Mouse (Mus musculus) 3T3-L1 (cell line): ENCODE measurements around the gene Map3k4.
"Not testable (repeated sequence)": the region's sequence is repeated elsewhere in the genome, so short reads cannot be mapped to it uniquely, and the experiment has no call there.

Experiments
- DNase-seq: peaks from one replicate; pipeline ENCODE4 v3.0.0-alpha.2; 2015; ENCODE audit warnings: low read depth, low spot score

Map3k4 gene

GRCm38 (mm10) chr17:12307251-12308135, 11.1 kb downstream of the Map3k4 start:
- no peak for DNase-seq

GRCm38 (mm10) chr17:12304658-12305057, 13.9 kb downstream of the Map3k4 start:
- no peak for DNase-seq

- DNase-seq: peak; percentile 50
These were observed 17.5 kb downstream of the Map3k4 start for GRCm38 (mm10) chr17:12300896-12301706.

GRCm38 (mm10) chr17:12300127-12300675, 18.4 kb downstream of the Map3k4 start:
- no peak for DNase-seq

- no peak for DNase-seq
These were observed 19.2 kb downstream of the Map3k4 start for GRCm38 (mm10) chr17:12299371-12299770.

GRCm38 (mm10) chr17:12297978-12298377, 20.6 kb downstream of the Map3k4 start:
- DNase-seq: no peak

- peak; percentile 63 for DNase-seq
These were observed 21.3 kb downstream of the Map3k4 start for GRCm38 (mm10) chr17:12297292-12297691.

- DNase-seq: not testable (repeated sequence)
These were observed 22.7 kb downstream of the Map3k4 start for GRCm38 (mm10) chr17:12295926-12296325.

- DNase-seq: no peak
These were observed 24.2 kb downstream of the Map3k4 start for GRCm38 (mm10) chr17:12294424-12294823.

GRCm38 (mm10) chr17:12293571-12293970, 25.0 kb downstream of the Map3k4 start:
- no peak for DNase-seq

GRCm38 (mm10) chr17:12292877-12293276, 25.7 kb downstream of the Map3k4 start:
- peak; percentile 17 for DNase-seq

- no peak for DNase-seq
These were observed 26.2 kb downstream of the Map3k4 start for GRCm38 (mm10) chr17:12292356-12292755.

- DNase-seq: no peak
These were observed 27.4 kb downstream of the Map3k4 start for GRCm38 (mm10) chr17:12291151-12291550.

GRCm38 (mm10) chr17:12290735-12291134, 27.9 kb downstream of the Map3k4 start:
- DNase-seq: peak; percentile 83

GRCm38 (mm10) chr17:12289836-12290235, 28.8 kb downstream of the Map3k4 start:
- not testable (repeated sequence) for DNase-seq

- DNase-seq: peak; percentile 53
These were observed 29.7 kb downstream of the Map3k4 start for GRCm38 (mm10) chr17:12288871-12289270.

GRCm38 (mm10) chr17:12279810-12280209, 38.8 kb downstream of the Map3k4 start:
- no peak for DNase-seq

- DNase-seq: no peak
These were observed 40.5 kb downstream of the Map3k4 start for GRCm38 (mm10) chr17:12278073-12278472.

- no peak for DNase-seq
These were observed 41.3 kb downstream of the Map3k4 start for GRCm38 (mm10) chr17:12277297-12277696.

GRCm38 (mm10) chr17:12276496-12277200, 41.9 kb downstream of the Map3k4 start:
- DNase-seq: peak; percentile 16

GRCm38 (mm10) chr17:12275756-12276155, 42.8 kb downstream of the Map3k4 start:
- peak; percentile 83 for DNase-seq
